ENCODE assay signal across 17 mouse cellular contexts in the genomic region with DNA sequence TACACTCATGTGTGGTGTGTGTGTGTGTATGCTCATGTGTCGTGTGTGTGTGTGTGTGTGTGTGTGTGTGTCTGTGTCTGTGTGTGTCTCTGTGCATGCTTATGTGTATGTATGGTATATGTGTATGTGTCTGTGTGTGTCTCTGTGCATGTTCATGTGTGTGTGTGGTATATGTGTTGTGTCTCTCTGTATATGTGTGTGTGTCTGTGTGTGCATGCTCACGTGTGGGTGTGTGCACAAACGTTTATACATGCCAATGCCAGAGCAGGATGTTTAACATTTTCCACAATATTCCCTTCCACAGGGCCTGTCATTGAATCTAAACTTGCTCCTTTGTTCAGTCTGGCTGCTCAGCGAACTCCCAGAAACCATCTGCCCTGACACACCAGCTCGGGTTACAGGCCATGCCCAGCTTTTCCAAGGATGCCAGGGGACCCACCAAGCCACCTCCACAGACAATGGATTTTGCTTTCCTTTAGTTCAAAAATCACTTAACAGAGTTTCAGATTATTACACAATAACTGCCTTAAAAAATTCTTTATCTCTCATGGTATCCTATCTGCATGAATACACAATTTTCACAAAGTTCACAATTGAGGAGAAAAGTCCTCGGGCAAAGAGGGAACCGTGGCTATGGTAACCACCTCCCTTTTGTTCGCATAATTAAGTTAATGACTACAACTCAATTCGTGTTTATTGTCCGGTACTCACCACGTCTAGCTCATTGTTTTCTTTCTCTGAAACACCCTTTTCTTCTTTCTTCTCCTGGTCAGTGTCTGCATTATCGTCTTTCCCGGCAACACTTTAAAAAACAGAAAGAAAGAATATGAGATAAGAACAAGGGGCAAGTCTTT.
DNase-seq lines count a peak whose midpoint lies in the region; ATAC-seq and TF ChIP-seq lines count a peak whose summit lies in the region.
"Had no signal": no experiment of that assay in that cellular context is flagged by ENCODE, and none has a peak within 500 bp of the region (broad histone marks: within the 10 kb centered on the region; RNA-seq: fewer than 3 reads in every experiment).

No protein-coding gene starts in this region.

- no peaks in the 10 kb centered on the region for H3K9me3 ChIP-seq in kidney, postnatal 0 days (replicated peaks; ENCODE audit: low read length)
- no peaks in the 10 kb centered on the region for H3K9me3 ChIP-seq in forebrain, embryonic 12.5 days
- H3K9me3 ChIP-seq in neural tube, embryonic 13.5 days, result no peaks in the 10 kb centered on the region
- H3K9me3 ChIP-seq: intestine, embryonic 15.5 days; limb, embryonic 10.5 days; liver, embryonic 12.5 days had no signal

- peaks cover 7% of the 10 kb centered on the region; the same call in 1 of the 2 replicates for H3K36me3 ChIP-seq in kidney, postnatal 0 days (ENCODE audit: insufficient read depth, low read length)
- peaks cover 51% of the 10 kb centered on the region for H3K36me3 ChIP-seq in forebrain, embryonic 12.5 days (replicated peaks)
- H3K36me3 ChIP-seq in neural tube, embryonic 13.5 days, result peaks cover 56% of the 10 kb centered on the region
- H3K36me3 ChIP-seq: G1E; intestine, embryonic 15.5 days had no signal

- no peak overlapping the region for H3K9ac ChIP-seq in kidney, postnatal 0 days (ENCODE audit: low read depth, low read length)
- no peak overlapping the region for H3K9ac ChIP-seq in forebrain, embryonic 12.5 days
- no peak overlapping the region for H3K9ac ChIP-seq in neural tube, embryonic 13.5 days
- H3K9ac ChIP-seq: intestine, embryonic 15.5 days; liver, embryonic 12.5 days had no signal

- H3K27ac ChIP-seq in kidney, postnatal 0 days, result no peak overlapping the region
- peak overlapping the region; percentile 42 for H3K27ac ChIP-seq in forebrain, embryonic 12.5 days
- 0 out of 2 replicates have a peak overlapping the region, but pooled peaks have one; percentile 13 for H3K27ac ChIP-seq in neural tube, embryonic 13.5 days (replicated peaks)
- H3K27ac ChIP-seq: intestine, embryonic 15.5 days; limb, embryonic 10.5 days; liver, embryonic 12.5 days had no signal

- peak; percentile 24 for DNase-seq in kidney, postnatal 0 days (ENCODE audit: low spot score)
- no peak for DNase-seq in kidney, adult 18-20 months
- peak; percentile 50 for DNase-seq in embryo, embryonic 11 days
- no peak for DNase-seq in lung, postnatal 4 days
- DNase-seq: adrenal gland, adult 8-10 months; cerebellum, adult 18-20 months; heart, postnatal 10 days had no signal

- TF ChIP-seq CTCF in kidney, postnatal 0 days (IDR thresholded peaks at IDR 0.05; ENCODE audit: low read depth), result no peak

- no peaks in the 10 kb centered on the region for H3K27me3 ChIP-seq in kidney, postnatal 0 days (ENCODE audit: insufficient read depth, low read length)
- no peaks in the 10 kb centered on the region for H3K27me3 ChIP-seq in forebrain, embryonic 12.5 days
- no peaks in the 10 kb centered on the region for H3K27me3 ChIP-seq in neural tube, embryonic 13.5 days
- H3K27me3 ChIP-seq: intestine, embryonic 15.5 days; liver, embryonic 12.5 days; megakaryocyte, embryonic 14.5 days had no signal

- no peaks in the 10 kb centered on the region for H3K4me1 ChIP-seq in kidney, postnatal 0 days (replicated peaks; ENCODE audit: insufficient read depth, low read length)
- H3K4me1 ChIP-seq in forebrain, embryonic 12.5 days, result peaks cover 18% of the 10 kb centered on the region
- H3K4me1 ChIP-seq in neural tube, embryonic 13.5 days (replicated peaks), result peaks cover 22% of the 10 kb centered on the region
- H3K4me1 ChIP-seq: intestine, embryonic 15.5 days; liver, embryonic 12.5 days; megakaryocyte, embryonic 14.5 days had no signal

- H3K4me2 ChIP-seq in kidney, postnatal 0 days (ENCODE audit: low read length), result no peak overlapping the region
- no peak overlapping the region for H3K4me2 ChIP-seq in forebrain, embryonic 12.5 days
- no peak overlapping the region for H3K4me2 ChIP-seq in neural tube, embryonic 13.5 days
- H3K4me2 ChIP-seq: intestine, embryonic 15.5 days; liver, embryonic 12.5 days had no signal

- WGBS in kidney, postnatal 0 days, result 32% methylated on average over 13 of the region's 13 CpGs
- WGBS in forebrain, embryonic 12.5 days, result 20% methylated on average over 13 of the region's 13 CpGs
- 15% methylated on average over 13 of the region's 13 CpGs for WGBS in neural tube, embryonic 13.5 days

- H3K4me3 ChIP-seq in kidney, postnatal 0 days (replicated peaks; ENCODE audit: low read depth, low read length), result no peak overlapping the region
- no peak overlapping the region for H3K4me3 ChIP-seq in forebrain, embryonic 12.5 days (replicated peaks)
- H3K4me3 ChIP-seq in neural tube, embryonic 13.5 days, result no peak overlapping the region
- H3K4me3 ChIP-seq: erythroblast, embryonic 14.5 days; intestine, embryonic 15.5 days; limb, embryonic 10.5 days; liver, embryonic 12.5 days; megakaryocyte, embryonic 14.5 days had no signal

- no peak for ATAC-seq in kidney, postnatal 0 days (replicated peaks; ENCODE audit: low FRiP score, low read depth)
- peak; percentile 49; the same call in 1 of the 2 replicates for ATAC-seq in forebrain, embryonic 12.5 days (ENCODE audit: low FRiP score)
- ATAC-seq in neural tube, embryonic 13.5 days (ENCODE audit: low read depth), result 0 out of 2 replicates have a peak, but pooled peaks have one; percentile 32
- ATAC-seq in megakaryocyte-erythroid progenitor cell, adult 5-6 weeks (replicated peaks; ENCODE audit: low FRiP score, low TSS enrichment, poor library complexity, severe bottlenecking), result no peak
- ATAC-seq in megakaryocyte progenitor cell, adult 5-6 weeks (replicated peaks; ENCODE audit: poor library complexity), result no peak
- ATAC-seq: intestine, embryonic 15.5 days; liver, embryonic 12.5 days had no signal

Comparison
In these comparisons a context has a peak if more than half of its experiments do, and no peak if none do; other contexts are left out.
1. DNase-seq: peak in kidney, postnatal 0 days (single experiment) and embryo, embryonic 11 days (single experiment); none in kidney, adult 18-20 months (single experiment) and lung, postnatal 4 days (0 of 2).
2. ATAC-seq: peak in forebrain, embryonic 12.5 days (single experiment) and neural tube, embryonic 13.5 days (single experiment); none in kidney, postnatal 0 days (single experiment), megakaryocyte-erythroid progenitor cell, adult 5-6 weeks (single experiment) and megakaryocyte progenitor cell, adult 5-6 weeks (single experiment).